Mouse (Mus musculus) natural killer cell, adult 2 months (primary cell): ENCODE data around the gene Kirrel3.

ENCODE experiments used
- DNase-seq, 2 experiments: peaks; one replicate each; pipeline ENCODE4 v3.0.0; 2022; ENCODE audit warnings: low spot score in 2 of 2

The Kirrel3 gene

GRCm38 (mm10) chr9:34886746-34887145, 401.1 kb downstream of the Kirrel3 start:
- no peak for DNase-seq

DNA sequence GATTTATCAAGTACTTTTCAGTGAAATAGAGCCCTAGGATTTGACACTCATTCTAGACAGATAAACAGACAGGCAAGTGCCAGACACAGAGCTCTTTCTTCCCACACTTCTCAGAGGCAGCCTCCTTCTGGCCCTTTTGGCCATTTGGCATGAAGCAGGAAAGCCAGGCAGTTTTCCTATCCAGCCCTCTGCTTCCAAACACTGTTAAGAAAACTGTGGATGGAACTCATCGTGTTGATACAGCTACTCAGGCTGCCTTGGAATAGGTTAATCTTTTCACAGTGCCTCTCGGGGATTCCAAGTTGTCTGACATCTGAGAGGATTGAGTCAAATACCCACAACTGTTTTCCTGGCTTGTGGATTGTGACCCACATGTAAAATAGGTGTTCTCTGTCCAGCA, 401.5 kb downstream of the Kirrel3 start:
- DNase-seq, result no peak

DNA sequence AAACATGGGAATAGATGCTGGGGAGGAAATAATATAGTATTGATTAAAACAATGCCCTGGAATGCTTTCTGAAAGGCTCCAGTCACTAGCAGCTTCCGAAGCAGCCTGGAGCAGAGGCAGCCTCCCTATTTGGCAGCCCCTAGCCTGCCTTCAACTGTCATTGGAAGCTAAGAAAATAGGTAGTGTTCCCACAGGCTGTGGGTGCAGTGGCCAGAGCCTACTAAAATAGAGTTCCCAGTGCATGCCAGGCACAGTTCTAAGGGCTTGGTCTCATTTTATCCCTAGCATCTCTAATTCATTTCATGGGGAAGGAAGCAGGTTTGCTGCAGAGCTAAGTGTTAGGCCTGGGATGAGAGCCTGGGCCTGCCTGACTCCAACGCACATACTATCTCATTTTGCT, 402.6 kb downstream of the Kirrel3 start:
- no peak for DNase-seq

DNA sequence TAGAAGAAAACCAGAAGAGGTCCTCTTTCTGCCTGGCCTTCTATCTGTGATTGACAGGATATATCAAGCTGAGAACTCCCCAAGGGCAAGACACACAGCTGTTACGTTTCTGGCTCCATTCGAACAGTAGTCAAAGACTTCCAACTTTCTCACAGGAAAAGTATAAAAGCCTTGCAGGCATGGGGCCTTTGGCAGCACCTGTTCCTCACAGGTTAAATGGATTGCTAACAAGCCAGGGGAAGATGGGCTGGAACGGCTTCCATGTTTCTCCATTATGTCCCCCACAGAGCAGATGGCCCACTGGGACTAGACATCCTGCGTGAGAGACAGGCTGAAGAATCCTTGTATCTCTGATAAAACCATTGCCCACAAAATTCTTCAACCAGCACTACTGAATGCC, 415.5 kb downstream of the Kirrel3 start:
- DNase-seq, result no peak

- no peak for DNase-seq
These were observed 416.2 kb downstream of the Kirrel3 start for GRCm38 (mm10) chr9:34901888-34902287.

DNA sequence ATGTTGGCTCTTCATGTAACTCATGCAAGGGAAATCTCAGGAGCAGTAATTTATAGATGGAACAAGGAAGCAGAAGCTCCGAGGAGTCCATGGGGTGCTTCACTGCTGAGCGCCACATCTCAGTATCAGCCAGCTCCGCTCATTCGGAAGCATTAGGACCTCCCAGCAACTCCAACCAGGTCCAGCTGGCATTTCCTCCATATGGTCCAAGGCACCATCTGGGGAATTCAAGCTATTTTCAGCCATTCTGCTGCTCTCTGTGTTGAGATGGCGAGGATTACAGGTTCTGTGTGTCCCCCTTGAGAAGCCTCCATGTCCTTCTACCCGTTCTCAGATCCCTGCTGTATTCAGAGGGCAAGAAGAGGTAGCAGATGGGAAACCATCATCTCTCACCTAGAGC, 419.5 kb downstream of the Kirrel3 start:
- no peak for DNase-seq

GRCm38 (mm10) chr9:34908040-34908439, 422.3 kb downstream of the Kirrel3 start:
- no peak for DNase-seq

GRCm38 (mm10) chr9:34911838-34912237, 426.1 kb downstream of the Kirrel3 start:
- no peak for DNase-seq

- DNase-seq, result no peak
These were observed 426.7 kb downstream of the Kirrel3 start for GRCm38 (mm10) chr9:34912273-34912972.

GRCm38 (mm10) chr9:34912996-34913395, 427.3 kb downstream of the Kirrel3 start:
- no peak for DNase-seq

DNA sequence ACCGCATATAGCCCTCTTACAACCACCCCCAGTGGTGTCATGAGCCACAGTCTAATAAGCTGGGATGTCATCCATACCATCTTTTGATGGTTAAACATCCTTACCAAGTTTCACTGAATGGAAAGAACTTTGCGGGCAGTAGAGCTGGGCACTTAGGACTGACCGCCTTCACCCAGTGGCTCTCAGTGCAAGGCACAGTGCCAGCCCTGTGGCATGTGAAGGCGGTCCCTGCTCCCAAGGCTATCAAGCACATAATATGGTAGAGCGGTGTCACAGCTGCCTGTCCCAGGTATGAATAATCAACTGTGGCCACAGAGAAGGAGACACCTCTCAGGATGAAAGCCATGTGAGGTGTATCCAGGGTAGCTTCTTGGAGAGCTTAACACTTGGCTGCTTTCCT, 433.3 kb downstream of the Kirrel3 start:
- no peak for DNase-seq

- DNase-seq, result no peak
These were observed 434.4 kb downstream of the Kirrel3 start for GRCm38 (mm10) chr9:34920116-34920515.

- no peak for DNase-seq
These were observed 436.2 kb downstream of the Kirrel3 start for GRCm38 (mm10) chr9:34921941-34922340.

GRCm38 (mm10) chr9:34922716-34923115, 437.0 kb downstream of the Kirrel3 start:
- no peak for DNase-seq

DNA sequence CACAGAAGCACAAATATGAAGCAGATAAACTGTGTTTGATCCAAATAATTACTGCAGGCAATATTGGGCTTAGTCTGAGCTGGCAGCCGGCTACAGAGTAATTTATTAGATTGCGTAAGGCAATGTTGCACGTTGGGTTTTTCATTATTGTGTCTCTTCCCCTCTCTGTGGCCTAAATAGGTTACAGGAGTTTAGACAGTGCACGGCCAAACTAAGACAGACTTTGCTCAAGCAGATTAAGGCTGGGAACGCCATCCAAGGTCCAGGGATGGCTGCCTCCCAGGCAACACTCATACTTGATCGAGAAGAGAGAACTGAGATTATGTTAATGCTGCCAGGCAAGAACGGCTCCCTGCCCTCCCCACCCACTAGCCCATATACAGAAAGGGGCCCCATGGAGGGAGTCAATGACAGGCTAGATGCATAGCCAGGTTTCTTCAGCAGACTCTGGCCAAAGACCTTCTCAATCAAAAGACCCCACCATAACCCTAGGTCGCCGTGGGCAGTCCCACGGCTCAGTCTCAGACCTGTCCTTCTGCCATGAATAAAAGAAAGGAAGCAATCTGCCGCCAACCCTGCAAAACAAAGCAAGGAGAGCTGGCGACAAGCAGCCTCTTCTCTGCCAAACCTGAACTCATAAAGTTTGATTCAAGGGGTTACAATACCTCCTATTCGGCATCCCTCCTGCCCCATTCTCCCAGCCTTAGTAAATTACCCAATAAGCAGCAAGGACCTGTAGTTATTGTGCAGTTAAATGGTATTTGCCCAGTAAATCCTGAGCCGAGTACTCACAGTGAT, 437.6 kb downstream of the Kirrel3 start:
- no peak for DNase-seq

DNA sequence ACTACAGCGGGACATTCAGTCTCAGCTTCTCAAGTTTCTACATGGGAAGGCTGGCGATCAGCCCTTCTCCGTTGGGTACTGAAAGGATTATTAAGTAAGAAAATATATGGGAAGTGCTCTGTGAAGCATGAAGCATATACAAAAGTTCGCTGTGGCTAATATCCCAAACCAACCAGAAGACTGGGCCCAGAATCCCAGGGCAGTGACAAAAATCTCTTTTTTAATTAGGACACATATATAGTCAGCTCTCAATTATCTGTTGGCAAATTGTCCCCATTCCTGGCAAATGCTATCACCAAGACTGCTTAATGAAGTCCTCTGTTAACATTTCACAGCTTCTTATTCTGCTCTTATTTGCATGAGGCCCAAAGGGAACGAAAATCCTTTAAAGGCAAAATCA, 439.9 kb downstream of the Kirrel3 start:
- no peak for DNase-seq

GRCm38 (mm10) chr9:34930371-34930770, 444.7 kb downstream of the Kirrel3 start:
- no peak for DNase-seq

DNA sequence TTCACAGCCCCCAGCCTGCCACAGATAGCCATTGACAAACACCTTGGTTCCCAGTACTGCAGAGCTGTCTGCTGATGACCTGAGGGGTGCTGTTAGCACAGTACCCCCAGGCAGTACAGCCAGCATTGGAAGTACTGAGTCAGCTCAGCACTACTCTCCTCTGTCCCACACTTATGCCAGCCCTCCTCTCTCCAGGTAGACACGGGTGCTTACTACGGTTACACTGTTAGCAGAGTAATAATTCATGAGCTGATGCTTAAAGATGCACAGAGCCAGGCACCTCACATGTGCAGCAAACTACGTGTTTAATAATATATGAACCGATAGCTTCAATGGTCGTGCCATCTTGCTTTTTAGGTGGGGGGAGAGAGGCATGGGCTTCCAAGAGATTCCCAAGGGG, 452.4 kb downstream of the Kirrel3 start:
- no peak for DNase-seq

DNA sequence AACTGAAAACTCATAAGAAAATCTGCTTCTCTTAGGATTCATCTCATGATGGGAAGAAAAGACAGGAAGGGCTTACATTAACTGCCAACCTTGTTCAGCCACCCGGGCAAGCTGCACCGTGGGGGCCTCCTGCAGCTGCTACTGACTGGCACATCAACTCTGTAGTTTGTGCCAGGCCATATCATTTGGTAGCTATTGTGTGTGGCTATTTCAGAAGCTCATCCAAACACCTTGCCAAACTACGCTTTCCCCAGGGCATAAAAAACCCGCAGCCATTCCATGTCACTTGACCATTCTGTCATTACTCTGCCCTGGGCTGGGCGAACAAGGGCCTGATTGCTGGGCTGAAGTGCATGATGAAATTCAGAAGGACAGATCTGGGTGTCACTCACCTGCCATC, 453.9 kb downstream of the Kirrel3 start:
- no peak for DNase-seq

GRCm38 (mm10) chr9:34942122-34942831, 456.6 kb downstream of the Kirrel3 start:
- DNase-seq, result no peak

DNA sequence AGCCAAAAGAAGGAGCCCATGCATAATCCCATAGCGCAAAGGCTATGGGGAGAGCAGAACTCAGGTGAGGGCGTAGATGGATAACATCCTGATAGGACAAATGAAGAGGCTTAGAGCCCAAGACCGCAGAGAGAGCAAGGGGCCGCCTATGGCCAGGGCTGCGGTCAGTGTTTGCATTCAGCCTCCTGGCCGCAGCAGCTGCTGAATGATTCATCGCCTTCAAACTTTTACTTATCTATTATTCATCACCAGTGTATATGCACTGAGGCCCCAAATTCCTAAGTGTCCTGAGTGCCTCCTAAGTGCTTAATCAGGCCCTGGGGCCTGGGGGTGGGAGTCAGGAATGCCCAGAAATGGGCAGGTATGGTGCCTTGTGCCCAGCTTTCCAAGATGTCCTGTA, 457.3 kb downstream of the Kirrel3 start:
- DNase-seq, result no peak

- DNase-seq, result no peak
These were observed 459.6 kb downstream of the Kirrel3 start for GRCm38 (mm10) chr9:34945301-34945700.

- no peak for DNase-seq
These were observed 461.6 kb downstream of the Kirrel3 start for GRCm38 (mm10) chr9:34947258-34947657.
